Mouse (Mus musculus) layer of hippocampus, postnatal 36 days (tissue): ENCODE measurements around the gene Rbm20. TPM values are rescaled to one million over a fixed set of nuclear protein-coding genes. Genes with fewer than 3 reads are reported as not detected.

Experiments used
- DNase-seq, 2 experiments: peaks; one replicate each; pipeline ENCODE4 v3.0.0; 2022
- total RNA-seq, 2 experiments: library from RNA; stranded (reverse); gene quantifications; 2 replicates each; pipeline ENCODE4 v1.2.3; 2021

The Rbm20 gene
- total RNA-seq, 2 experiments from 2014 or later: 1.5 to 2.0 TPM

- no peak for DNase-seq
Measured at GRCm38 (mm10) chr19:53760125-53761101, 83.3 kb downstream of the Rbm20 start.

DNA sequence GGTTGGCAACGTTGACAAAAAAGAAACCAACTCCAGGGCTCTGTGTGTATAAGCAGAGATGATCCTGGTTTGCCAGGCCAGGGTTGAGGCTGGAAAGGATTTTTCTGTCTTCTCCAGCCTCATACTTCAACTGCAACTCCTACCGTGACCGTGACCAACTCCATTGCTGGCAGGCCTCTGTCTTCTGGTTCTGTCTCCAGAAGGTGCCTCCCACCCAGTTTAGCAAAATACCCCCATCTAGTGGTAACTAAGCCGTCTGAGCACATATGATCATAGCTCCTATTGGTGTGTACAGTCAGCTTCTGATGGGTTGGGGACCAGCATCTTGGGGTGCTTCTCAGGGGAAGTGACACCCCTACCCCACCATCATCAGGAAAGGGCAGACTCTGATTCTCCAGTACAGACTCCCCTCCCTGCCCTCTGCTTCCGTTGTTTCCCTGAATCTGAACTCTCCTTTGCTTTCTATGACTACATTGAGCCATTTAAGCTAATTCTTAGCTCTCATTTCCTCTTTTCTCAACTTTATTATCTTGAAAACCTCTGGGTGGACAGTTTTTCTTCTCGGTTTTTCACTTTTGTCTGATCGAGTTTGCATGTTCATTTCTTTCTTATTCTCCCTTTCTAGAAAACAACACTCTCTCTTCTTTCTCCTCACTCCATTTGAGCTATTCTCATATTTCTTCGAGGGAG, 85.8 kb downstream of the Rbm20 start:
- DNase-seq: no peak

DNA sequence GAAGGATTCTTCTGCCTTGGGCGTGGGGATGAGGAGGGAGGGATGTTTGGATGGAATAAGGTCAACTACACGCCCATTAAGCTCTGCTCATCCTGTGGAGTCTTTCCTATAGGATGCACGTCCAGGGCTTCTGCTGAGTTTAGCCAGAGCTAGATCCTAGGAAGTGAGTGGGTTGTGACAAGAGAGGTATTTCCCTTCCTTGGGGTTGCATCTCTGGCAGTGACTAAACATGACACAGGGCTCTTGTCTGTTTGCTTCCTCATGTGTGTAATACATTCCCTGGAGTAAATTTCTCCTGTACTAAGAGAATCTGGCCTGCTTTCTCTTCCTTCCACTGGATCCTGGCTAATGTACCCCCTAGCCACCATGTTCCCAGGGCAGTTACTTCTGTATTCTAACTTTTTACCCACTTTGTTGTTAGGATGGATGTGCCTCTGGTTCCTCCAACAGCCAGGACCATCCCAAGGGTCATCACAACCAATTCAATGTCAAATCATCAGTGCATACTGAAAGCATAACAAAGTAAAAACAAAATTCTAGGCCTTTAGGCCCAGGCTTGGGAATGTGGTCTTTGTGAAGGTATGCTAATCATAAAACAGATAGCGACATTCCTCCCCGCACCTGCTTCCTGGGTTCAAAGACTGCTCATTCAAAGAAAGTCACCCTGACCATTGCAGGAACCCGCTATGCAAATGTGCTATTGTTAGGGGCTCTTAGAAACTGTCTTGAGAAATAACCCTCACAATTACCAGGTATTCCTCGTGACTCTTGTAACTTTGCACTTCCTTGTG, 87.8 kb downstream of the Rbm20 start:
- DNase-seq: no peak

DNA sequence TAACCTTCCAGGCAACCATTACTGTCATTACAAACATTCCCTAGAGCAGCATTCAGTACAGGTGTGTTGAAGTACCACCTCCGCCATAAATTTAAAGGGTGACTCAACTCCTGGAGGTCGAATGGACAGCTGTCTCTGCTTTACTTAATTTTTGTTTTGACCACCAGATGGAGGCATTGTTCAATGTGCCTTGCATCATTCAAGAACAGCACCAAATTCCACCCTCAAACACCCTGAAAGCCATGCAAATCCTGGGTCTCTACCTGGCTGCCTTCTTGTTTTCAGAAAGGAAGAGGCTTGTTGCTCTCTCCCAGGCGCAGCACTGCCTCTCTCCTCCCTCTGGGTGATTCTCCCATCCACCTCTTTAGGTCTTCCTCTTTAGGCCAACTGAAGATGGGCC, 91.4 kb downstream of the Rbm20 start:
- DNase-seq: peak in 1 of 2 experiments; percentile 15

GRCm38 (mm10) chr19:53773937-53774640, 97.0 kb downstream of the Rbm20 start:
- no peak for DNase-seq

GRCm38 (mm10) chr19:53774641-53775350, 97.7 kb downstream of the Rbm20 start:
- DNase-seq: no peak

DNA sequence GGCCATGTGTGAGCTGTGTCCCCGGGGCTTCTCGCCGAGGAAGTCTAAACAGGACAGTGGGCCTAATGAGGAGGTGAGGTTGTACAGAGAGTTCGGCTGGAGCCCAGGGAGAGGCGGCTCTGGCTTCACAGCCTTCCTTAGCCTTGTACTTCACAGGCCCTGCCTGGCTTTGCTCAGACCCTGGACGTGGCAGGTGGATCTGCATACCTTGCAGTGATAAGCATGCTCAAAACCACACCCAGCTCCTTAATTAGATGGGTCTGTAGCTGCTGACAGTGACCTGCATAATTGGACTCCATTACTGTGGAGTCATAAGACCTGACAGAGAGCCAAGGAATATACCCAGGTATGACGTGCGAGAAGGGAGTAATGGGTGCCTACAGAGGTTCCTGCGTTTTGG, 102.3 kb downstream of the Rbm20 start:
- no peak for DNase-seq

DNA sequence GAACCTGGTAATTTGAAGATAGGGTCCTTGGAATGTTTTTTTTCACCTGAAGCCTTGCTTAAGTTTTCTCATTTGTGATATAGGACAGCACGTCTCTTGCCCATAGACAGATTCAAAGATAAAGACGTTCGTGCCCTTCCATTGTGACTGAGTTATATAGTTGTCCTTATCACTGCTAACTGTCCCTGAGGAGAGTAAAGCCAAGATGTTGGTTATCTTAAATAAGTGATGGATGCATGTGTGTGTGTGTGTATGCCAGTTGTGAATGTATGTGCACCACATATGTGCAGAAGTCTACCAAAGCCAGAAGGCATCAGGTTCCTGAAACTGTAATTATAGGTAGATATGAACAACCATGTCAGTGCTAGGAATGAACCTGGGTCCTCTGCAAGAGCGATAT, 102.7 kb downstream of the Rbm20 start:
- no peak for DNase-seq

DNA sequence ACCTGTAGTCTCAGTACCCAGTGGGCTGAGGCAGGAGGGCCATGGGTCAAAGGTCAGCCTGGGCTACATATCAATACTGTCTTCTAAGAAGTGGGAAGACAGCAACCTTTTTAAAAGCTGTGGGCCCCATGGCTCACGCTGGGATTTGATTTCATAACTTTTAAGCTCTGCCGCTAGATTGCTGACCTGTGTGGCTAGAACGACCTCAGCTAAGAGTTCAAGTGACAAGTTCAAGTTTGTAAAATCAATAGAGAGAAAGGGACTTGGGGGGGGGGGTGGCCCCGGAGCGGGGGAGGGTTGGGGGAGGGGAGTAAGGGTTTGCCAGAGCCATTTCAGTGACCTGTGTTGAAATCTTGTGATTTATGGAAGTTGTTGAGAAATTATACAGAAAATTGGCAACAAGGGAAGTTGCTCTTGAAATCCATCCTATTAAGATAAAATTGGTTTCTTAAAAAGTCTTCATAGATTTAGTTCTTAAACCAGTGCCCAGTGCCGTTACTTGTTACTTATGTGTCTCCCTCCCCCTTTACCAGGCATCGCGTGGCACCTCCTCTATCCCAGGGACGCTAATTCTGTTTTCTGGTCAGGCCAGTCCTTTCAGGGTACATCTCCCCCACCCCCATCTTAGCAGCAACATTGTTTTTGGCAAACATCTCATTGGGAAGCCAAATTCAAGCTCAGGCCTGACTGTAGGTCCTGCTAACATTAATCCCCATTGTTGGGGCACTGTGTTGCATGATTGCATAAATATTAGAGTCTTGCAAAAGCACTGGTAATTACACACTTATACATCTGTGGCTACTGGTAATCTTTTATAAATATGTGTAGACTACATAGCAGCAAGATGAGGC, 103.9 kb downstream of the Rbm20 start:
- DNase-seq: no peak

DNA sequence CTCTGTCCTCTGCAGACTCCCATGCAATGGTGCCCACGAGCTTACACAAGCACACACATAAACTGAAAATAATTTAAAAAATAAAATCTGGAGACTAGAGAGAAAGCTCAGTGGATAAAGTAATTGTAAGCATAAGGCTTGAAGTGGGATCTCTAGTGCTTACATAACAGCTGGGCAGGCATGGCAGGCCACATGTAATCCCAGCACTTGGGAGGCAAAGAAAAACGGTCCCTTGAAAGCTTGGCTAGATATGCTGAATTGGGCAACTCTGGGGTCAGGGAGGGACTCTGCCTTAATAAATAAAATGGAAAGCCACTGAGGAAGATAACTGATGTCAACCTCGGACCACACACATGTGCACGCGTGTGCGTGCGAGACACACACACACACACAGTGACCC, 104.7 kb downstream of the Rbm20 start:
- DNase-seq: no peak

DNA sequence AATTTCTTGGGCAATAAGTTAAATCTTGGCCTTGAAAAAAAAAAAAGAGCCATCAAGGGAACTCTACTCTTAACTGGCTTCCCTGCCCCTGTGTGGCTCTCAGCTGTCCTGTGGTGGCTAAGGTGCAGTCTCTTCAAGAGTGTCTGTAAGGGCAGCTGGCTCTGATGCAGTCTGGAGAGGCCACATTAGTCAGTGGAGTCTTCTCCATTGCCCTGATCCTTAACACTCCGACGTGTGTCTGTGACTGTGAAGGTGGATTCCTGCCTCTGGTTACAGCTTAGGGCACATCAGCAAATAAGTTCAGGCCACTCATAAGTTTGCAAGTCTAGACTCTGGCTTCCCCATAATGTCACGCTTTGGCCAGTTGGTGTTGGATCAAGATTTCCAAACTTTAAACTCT, 108.2 kb downstream of the Rbm20 start:
- DNase-seq: no peak

DNA sequence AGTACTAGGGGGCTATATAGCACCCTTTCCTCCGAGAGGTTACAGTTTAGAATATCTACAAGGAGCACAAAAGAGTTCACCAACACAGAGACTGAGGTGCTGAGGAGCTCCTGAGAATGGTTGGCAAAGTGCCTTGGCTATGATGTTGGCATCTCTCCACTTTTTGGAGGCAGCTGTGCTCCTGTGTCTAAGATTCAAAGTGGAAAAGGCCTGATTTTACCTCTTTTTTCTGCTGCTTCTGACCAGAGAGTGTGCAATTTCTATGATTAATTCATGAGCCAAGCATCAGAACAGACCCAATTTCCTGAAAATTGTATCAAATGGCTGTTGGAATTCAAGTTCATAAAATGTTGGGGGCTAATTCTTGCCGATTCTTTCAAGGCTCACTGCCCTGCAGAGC, 109.1 kb downstream of the Rbm20 start:
- no peak for DNase-seq

DNA sequence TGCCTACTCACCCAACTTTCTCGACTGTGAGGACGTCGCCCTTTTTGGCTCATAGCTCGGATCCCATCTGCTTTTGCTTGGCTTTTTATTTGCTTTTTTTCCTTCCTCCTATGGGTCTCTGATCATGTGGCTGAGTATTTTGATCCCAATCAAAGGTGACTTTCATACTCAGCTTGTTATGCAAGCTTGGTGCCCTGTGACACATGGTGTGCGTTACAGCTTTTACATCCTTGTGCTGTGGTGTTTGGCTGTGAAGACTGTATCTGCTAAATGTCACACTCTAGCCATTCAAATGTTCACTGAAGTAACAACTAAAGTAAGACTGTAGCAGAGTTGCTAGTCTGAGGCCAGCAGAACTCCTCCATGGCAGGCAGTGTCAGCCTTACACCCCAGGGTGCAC, 109.7 kb downstream of the Rbm20 start:
- DNase-seq: no peak

DNA sequence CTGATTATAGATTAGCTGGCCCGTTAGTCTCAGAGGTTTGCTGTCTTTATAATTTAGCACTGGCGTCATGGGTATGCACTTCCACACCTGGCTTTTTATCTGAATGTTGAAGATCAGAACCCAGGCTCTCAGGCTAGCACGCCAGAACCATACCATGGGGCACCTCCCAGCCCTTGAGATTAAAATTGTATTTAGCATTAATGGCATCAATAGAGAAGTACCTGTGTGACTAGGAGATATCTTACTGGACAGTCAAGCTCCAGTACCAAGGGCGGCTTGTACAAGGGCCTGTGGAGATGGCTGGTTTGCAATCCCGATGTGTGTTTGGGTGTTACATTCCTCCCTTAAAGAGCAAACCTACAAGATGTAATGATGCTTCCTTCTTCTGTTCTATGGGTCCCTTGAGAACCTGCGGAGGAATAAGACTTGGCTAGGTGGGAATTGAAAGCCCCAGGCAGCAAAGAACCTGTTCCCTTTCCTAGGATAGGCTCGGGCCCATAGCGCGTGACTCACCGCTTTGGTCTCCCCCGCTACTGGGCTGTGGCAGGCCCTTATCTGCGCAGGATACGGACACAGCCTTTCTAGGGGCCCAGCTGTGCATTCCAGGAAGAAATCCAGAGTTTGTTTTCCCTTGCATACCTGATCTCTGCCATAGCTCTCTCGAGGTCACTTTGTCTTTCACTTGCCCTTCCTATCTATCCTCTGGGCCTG, 111.7 kb downstream of the Rbm20 start:
- no peak for DNase-seq

DNA sequence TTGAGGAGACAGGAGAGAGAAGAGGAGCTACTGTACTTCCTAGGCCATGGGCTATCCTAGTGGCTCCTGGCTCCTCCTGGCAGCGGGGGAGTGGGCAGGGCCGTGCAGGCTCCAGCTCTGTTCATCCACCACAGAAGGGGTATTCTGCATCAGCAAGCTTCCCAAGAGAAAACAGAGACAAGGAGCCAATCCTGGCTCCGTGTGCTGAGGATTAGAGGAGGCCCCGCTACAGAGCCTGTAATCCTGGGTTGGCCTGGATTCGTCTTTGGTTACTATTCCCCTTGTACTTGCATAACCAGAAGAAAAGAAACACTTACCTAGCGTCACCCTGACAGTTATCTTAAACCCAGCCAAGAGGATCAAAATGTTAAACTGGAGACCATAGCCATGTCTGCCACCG, 112.5 kb downstream of the Rbm20 start:
- DNase-seq: no peak

DNA sequence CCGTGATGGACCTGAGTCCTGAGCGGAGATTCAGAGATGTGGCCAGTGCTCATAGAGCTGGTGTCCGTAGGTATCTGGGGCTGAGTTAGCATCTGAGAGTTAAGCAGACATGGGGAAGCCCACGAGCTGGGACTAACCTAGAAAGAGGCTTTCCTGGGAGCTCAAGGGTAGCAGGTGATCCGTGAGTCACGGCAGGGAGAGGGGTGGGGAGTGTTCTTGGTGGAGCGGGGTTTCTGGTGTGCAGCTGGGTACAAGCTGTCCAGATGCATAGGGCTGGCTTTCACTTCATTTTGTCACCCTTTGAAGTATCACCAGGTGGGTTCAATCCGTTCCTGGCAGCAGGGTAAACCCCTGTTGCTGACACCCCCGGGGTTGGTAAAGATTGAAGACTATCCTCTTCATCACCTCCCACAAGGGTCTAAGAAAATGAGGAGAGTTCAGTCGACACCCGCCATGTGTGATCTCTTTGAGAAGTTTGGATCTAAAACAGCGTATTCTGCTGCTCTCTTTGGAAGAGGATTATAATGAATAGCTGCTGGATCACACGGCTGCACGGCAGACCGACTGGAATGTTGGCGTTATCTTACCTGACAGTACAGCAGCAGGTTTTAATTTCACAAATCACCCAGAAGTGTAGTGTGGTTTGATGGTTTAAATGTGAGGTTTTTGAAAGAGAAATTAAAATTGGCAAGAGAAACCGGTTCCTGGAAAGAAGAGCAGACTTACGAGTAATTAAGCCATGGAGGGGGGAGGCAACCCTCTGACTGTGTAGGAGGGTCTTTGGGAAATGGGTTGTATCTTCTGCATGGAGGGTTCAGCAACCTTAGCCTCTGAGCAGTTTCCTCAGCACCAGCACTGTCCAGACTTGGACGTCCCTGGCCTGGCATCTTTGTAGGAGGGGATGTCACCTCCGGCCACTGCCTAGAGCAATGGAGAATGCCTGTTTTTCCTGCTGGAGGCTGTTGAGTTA, 114.9 kb downstream of the Rbm20 start:
- no peak for DNase-seq

- no peak for DNase-seq
Measured at GRCm38 (mm10) chr19:53792976-53793897, 116.1 kb downstream of the Rbm20 start.
